Mouse (Mus musculus) left cerebral cortex, adult 18-20 months (tissue): ENCODE results near the gene D130043K22Rik. TPM values are rescaled to one million over a fixed set of nuclear protein-coding genes. Genes with fewer than 3 reads are reported as not detected.

Experiments
- DNase-seq, 2 experiments: peaks; one replicate each; pipeline ENCODE4 v3.0.0; 2021 to 2022; ENCODE audit warnings: low spot score in 2 of 2, mixed read lengths in 1 of 2
- long read RNA-seq, 2 experiments: library from polyadenylated mRNA; stranded (forward); transcript quantifications; one replicate each; pipeline ENCODE4 v2.0.0; 2021
- total RNA-seq, 2 experiments: library from RNA; stranded (reverse); gene quantifications; 2 replicates each; pipeline ENCODE4 v1.2.3; 2021

Gene D130043K22Rik
- total RNA-seq, result 10 to 100 TPM; 29.7 to 30.5 TPM
- long read RNA-seq, experiment 1, full-length matches to known transcripts, result 6 of 11 reads
- long read RNA-seq, experiment 1, partial matches to known transcripts, result 2 of 11 reads
- long read RNA-seq, experiment 1, other reads (novel, unspliced or antisense), result 3 of 11 reads
- long read RNA-seq, experiment 2, full-length matches to known transcripts, result 2 of 9 reads
- long read RNA-seq, experiment 2, partial matches to known transcripts, result 1 of 9 reads
- long read RNA-seq, experiment 2, other reads (novel, unspliced or antisense), result 6 of 9 reads

GRCm38 (mm10) chr13:24844983-24845955, at the start of gene D130043K22Rik:
D130043K22Rik (plus strand) TSS chr13:24845135.
- DNase-seq, result peak; percentile 73 to 84

- DNase-seq, result no peak
Measured at GRCm38 (mm10) chr13:24798686-24799085, 46.2 kb upstream of the D130043K22Rik start.

- DNase-seq, result no peak
Measured at GRCm38 (mm10) chr13:24799378-24799777, 45.6 kb upstream of the D130043K22Rik start.

GRCm38 (mm10) chr13:24799925-24800673, 44.8 kb upstream of the D130043K22Rik start:
- DNase-seq, result peak; percentile 39 to 43

- DNase-seq, result peak; percentile 95
Measured at GRCm38 (mm10) chr13:24800674-24801307, 44.1 kb upstream of the D130043K22Rik start.

- DNase-seq, result peak; percentile 27 to 52
Measured at GRCm38 (mm10) chr13:24801308-24801921, 43.5 kb upstream of the D130043K22Rik start, which contains the start of gene BC005537. BC005537 (plus strand) TSS chr13:24801657.

- peak in 1 of 2 experiments; percentile 8 for DNase-seq
Measured at GRCm38 (mm10) chr13:24802131-24802691, 42.7 kb upstream of the D130043K22Rik start.

- no peak for DNase-seq
Measured at GRCm38 (mm10) chr13:24803196-24803595, 41.7 kb upstream of the D130043K22Rik start.

GRCm38 (mm10) chr13:24806079-24806478, 38.9 kb upstream of the D130043K22Rik start:
- DNase-seq, result no peak

GRCm38 (mm10) chr13:24812521-24812920, 32.4 kb upstream of the D130043K22Rik start:
- DNase-seq, result no peak

- no peak for DNase-seq
Measured at GRCm38 (mm10) chr13:24814616-24815015, 30.3 kb upstream of the D130043K22Rik start.

- DNase-seq, result no peak
Measured at GRCm38 (mm10) chr13:24816125-24817092, 28.5 kb upstream of the D130043K22Rik start.

- no peak for DNase-seq
Measured at GRCm38 (mm10) chr13:24819931-24820330, 25.0 kb upstream of the D130043K22Rik start.

- no peak for DNase-seq
Measured at GRCm38 (mm10) chr13:24822663-24823343, 22.1 kb upstream of the D130043K22Rik start.

- DNase-seq, result no peak
Measured at GRCm38 (mm10) chr13:24824647-24825046, 20.3 kb upstream of the D130043K22Rik start.

- DNase-seq, result no peak
Measured at GRCm38 (mm10) chr13:24825587-24825986, 19.3 kb upstream of the D130043K22Rik start.

GRCm38 (mm10) chr13:24826116-24826515, 18.8 kb upstream of the D130043K22Rik start:
- no peak for DNase-seq

- no peak for DNase-seq
Measured at GRCm38 (mm10) chr13:24830756-24831352, 14.1 kb upstream of the D130043K22Rik start.
